Mouse (Mus musculus) brain, embryonic 14.5 days (tissue): Measurements from ENCODE around the gene Gm35315.

Source experiments
- CTCF ChIP-seq: fragments of 200-500 bp; IDR thresholded peaks from 2 replicates; pipeline ENCODE4 v1.5.1; 2012; ENCODE audit warnings: inconsistent platforms, mild to moderate bottlenecking, moderate library complexity, borderline replicate concordance; ENCODE audit not compliant: insufficient read depth, insufficient read length; ENCODE audit errors: extremely low read depth
- POLR2A ChIP-seq: fragments of 200-500 bp; IDR thresholded peaks from 2 replicates; pipeline ENCODE4 v1.6.1; 2012; ENCODE audit warnings: mild to moderate bottlenecking, inconsistent platforms, borderline replicate concordance; ENCODE audit not compliant: poor library complexity, insufficient read depth, insufficient read length, severe bottlenecking; ENCODE audit errors: extremely low read depth

- TF ChIP-seq CTCF (no peak), POLR2A (no peak)
Observed at GRCm38 (mm10) chr5:110106901-110107564, 12.8 kb upstream of the Gm35315 start.
